Mouse (Mus musculus): ENCODE measurements around the gene Ppbp.

Gene Ppbp

DNA sequence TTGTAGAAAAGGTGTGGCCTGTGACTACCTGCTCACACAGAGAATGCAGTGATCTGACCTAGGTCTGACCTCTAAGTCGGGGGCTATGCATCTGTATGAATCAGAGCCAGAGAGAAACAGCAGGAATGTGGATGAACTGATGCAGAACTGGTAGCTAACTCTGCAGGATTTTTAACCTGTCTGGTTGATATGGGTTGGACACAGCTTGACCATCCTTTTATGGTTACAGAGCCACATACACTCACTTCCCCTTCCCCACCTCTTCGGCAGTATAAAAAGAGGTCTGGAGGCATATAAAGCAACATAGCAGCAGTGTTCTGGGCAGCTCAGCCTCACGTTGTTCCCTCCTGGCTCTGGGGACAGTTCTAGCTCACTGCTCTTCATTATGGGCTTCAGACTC is at the start of gene Ppbp:
Gene Ppbp, plus strand, starts transcription at position 301 of the 400 bp plus-strand sequence.
- DNase-seq (ENCODE audit: low spot score in 2 of 2): no peak

DNA sequence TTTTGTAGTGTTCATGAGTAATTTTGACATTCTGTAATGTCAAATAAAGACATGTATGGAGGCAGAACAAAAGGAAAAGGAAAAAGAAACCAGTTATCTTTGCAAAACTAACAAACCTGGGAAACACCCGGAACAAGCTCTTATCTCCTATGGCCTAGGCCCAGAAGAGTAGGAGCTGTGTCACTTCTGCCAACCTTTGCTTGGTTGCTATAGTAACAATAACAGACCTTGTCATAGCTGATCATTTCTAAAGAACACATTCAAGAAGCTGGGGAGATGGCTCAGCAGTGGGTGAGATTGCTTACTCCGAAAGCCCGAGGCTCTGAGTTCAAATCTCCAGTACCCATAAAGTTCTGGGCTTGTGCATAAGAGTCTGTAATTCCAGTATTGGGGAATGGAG is 45.7 kb upstream of the Ppbp start:
- no peak for DNase-seq (ENCODE audit: low spot score in 2 of 2)

DNA sequence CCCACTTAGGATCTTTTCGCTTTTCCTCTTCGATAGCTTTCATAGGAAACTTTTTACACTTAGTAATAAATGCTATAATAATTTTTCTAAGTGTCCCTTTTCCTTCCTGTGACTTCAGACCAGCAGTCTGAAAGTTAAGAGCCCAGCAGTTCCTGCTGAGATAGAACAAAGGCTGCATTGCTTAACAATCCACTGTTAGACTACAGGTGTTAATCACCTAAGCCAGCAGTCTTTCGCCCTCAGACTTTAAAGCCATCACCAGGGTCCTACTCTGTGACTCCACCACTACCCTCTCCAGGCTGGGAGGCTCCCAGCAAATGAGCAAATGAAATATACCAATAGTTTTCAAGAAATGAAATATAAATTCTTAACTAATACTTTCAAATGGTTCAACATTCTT is 40.1 kb upstream of the Ppbp start:
- no peak for DNase-seq (ENCODE audit: low spot score in 2 of 2)

DNA sequence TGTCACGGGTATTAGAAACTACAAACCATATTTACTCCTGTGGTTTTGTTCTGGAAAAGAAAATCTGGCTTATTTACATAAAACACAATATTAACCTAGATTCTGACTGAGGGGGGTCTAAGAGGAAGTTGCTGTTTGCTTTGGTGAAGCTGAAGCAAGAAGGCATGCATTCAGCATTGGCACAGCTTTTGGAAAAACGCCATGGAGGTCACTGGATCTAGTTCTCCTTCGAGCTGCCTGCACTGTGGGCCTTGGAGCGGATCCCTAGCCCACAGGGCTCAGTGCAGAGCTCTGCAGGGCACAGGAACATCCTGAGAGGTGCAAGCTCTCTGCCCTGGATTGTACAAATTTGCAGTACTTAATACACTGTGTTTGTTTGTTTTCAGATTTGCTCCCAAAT is 36.8 kb upstream of the Ppbp start:
- DNase-seq (ENCODE audit: low spot score in 2 of 2): no peak

DNA sequence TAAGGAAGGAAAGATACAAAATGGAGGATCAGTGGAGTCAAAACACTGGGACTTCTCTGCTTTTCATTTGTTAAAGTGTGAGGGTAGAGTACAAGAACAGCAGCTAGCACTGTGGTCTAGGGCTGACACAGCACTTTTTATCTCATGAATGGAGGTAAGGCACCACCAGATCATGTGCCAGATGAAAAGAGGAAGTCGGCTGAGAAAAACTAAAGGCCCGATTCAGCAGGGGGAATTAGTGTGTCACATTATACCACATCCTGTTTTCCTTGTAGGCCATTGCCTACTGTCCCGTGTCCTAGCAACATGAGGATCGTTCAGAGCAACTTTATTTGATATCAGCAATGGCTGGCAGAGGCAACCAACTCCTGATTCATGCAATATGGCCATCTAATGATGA is 26.3 kb upstream of the Ppbp start:
- no peak for DNase-seq (ENCODE audit: low spot score in 2 of 2)

DNA sequence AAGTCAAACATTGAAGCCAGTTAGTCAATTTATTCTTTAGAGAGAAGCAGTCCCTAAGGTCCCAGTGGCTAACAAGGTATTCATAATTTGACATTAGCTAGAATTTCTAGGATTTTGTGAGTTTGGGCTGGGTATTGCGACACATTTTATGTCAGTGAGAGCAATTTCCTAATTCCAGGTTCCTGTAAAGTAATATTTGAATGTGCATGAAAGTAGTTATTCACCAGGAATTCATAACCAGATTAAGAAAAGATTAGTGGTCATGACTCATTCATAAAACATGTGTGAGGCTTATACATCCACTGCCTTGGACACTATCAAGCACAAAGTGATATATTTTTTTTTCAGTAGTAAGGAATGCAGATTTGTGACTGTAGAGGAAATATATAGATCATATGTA is 14.4 kb upstream of the Ppbp start:
- DNase-seq (ENCODE audit: low spot score in 2 of 2): no peak

DNA sequence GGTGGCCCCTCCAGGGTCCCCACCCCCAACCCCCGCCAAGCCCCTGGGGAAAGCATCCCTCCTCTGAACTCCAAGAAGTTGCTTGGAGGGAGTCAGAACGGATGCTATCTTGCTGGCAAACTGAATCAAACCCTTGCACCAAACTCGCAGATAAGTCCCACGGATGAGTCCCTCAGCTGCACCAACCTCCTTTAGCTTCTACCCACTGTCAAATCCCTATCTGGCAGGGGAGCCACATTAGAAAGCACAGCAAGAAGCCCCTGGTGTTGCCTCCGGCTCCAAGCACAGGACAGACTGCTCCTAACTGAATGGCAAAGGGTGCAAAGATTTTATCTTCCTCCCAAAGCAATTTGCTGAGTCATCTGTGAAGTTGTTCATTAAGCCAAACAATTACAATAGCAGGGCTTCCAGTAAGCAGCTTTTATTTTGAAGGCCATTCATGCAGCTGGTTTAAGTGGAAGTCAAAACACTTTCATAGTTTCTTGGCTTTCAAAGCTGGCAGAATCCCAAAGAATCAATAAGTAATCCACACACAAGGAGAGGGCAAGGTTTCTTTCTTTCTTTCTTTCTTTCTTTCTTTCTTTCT is 10.2 kb upstream of the Ppbp start:
- DNase-seq (ENCODE audit: low spot score in 2 of 2): no peak

DNA sequence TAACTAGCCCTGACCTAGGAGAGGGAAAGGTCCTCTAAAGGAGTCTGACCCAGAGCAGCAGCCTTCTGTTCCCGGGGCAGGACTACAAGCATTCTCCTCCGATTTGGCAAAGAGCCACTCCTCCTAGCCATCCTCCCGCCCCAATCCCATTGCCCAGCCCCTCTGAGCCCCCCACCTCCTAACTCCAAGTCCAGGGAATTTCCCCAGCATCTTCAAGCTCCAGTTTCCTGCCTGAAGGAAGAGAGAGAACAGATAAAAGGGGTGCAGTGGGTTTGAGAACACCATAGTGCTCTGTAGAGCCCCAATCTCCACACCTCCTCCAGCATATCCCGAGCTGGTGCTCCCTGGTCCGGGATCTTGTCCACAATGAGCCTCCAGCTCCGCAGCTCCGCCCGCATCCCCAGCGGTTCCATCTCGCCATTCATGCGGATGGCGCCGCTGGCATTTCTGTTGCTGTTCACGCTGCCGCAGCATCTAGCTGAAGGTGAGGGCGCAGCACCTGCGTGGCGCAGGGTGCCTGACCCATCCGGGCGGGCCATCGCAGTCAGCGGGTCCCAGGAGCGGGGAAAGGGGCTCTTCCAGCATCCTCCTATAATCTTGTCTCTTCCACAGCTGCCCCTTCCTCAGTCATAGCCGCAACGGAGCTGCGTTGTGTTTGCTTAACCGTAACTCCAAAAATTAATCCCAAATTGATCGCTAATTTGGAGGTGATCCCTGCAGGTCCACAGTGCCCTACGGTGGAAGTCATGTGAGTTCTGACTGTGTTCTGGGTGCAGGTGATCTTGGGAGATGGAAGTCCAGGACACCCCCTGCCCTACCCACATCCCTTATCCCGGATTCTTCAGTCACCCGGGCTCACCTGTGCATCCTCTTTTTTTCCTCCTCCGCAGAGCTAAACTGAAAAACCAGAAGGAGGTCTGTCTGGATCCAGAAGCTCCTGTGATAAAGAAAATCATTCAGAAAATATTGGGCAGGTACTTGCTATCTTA is 8.9 kb upstream of the Ppbp start, which contains the start of gene Cxcl5:
Gene Cxcl5, plus strand, starts transcription at position 284 of the 989 bp plus-strand sequence.
- no peak for DNase-seq (ENCODE audit: low spot score in 2 of 2)

DNA sequence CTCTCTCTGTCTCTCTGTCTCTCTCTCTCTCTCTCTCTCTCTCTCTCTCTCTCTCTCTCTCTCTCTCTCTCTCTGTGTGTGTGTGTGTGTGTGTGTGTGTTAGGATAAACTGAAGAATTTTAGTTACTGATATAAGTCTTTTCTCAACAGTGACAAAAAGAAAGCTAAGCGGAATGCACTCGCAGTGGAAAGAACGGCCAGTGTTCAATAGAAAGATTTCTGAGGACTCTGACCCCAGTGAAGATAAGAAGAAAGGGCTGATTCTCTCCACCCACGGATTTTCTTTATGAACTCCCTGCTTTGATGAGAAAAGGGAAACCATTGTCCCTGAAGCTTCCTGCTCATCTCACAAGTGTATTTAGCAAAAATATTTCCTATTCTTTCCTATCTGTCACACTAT is 8.0 kb upstream of the Ppbp start:
- no peak for DNase-seq (ENCODE audit: low spot score in 2 of 2)

DNA sequence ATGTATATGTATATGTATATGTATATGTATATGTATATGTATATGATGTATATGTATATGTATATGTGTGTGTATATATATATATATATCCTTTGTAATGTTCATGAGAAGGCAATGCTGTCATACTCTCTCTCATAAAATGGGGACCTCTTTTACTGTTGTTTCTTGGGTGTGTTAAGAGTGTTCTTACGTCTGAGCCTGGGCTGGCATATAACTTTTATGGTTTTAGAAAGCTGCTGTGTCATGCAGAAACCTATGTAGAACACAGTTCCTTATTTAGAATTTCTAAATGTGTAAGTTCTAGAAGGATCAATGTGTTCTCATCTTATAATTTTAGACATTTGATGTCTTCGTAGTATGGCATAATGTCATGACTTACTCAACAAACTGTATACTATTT is 7.5 kb upstream of the Ppbp start:
- DNase-seq (ENCODE audit: low spot score in 2 of 2): no peak

DNA sequence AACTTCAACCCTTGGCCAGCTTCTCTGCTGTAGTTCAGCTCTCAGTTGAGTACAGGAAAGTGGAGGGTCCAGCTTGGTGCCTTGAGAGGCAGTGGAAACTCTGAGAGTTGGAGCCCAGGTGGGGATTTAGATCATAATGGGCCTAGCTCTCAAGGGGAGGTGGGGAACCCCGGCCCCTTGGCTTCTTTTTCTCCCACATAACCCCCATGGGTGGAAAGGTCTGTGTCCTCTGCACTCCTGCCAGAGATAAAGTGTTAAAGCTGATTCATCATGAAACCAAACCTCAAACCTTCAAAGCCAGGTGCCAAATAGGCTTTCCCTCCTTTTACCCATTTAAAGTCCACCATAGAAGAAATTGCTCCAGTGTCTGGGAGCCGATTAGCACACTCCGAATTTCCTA is 6.5 kb upstream of the Ppbp start:
- DNase-seq (ENCODE audit: low spot score in 2 of 2): no peak

DNA sequence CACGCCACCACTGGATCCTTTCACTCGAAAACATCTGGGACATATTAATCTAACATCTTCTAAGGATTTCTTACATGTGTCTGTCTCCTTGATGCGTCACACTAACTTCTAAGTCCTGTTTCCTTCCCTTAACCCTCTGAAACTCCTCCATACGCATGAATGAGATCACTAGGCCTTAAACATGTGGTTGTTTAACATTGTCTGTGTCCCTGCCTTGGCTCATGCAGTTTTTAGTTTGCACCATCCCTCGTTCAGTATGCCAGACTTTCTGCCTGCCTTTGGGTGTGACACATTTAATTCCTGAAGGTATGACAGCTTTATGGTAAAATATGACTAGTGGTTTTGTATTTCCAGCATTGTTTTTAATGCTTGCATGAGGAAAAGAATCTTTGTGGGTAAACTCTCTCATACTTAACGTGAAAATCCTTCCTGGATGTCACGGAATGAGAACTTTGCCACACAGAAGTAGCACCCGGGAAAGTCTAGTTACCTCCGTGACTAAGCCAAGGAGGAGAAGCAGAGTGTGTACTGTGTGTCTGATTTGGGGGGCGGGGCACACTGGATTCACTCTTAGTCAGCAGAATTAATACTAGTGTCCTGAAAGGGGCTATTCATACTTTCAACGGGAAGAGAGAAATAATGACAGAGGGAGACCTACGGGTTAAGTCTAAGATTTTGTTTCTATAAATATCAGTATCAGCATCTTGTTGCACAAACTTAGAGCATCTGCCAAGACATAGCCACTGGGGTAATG is 4.2 kb upstream of the Ppbp start:
- no peak for DNase-seq (ENCODE audit: low spot score in 2 of 2)

DNA sequence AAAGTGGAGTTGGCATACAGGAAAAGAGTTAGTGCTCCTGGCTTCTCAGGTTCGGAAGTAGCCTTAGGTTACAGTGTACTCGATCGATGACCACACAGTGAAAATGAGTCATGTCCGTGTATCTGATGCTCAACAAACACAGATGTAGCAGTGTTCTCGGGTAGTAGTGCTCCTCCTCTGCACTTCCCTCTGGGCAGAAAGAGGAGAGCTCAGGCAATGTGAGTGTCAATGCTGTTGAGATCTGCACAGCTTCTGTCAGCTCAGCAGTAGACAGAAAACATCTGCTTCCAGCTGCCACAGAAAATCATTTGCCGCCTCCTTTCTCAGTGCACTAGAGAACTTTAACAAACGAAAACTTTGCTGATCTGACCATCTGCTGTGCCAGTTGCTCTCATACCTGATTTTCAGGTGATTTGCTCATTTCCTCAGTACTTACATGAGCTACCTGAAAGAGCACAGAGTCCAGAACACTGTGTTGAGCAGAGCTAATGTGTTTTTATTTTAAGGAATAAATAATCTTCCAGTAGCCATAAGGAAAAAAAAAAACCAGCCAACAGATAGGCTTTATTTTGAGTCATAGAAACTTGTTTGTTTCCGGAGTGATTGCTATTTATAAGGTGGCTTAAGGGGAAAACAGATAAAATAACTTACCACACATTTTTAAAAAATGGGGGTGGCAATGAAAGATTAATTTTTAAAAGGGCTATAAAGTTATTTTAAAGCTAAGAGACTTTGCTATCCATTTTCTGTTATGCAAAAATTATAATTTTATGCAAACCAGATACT is 2.3 kb upstream of the Ppbp start:
- no peak for DNase-seq (ENCODE audit: low spot score in 2 of 2)

DNA sequence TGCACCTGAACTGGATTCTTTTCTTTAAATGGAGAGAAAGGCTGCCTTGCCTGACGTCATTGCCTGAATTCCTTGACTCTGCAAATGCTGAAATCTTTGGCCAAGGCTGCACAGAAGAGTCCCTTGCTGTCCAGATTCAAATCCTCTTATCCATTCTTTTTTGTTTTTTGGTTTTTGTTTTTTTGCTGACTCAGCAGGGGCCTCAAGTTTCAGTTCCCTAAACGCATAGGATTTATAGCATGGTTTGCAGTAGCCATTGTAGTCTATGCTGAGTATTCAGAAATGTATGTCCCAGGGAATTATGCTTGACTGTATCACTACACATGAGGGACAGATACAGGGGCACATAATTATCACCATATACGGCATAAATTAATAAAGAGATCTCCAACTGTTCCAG is 3.1 kb downstream of the Ppbp start:
- DNase-seq (ENCODE audit: low spot score in 2 of 2): no peak

DNA sequence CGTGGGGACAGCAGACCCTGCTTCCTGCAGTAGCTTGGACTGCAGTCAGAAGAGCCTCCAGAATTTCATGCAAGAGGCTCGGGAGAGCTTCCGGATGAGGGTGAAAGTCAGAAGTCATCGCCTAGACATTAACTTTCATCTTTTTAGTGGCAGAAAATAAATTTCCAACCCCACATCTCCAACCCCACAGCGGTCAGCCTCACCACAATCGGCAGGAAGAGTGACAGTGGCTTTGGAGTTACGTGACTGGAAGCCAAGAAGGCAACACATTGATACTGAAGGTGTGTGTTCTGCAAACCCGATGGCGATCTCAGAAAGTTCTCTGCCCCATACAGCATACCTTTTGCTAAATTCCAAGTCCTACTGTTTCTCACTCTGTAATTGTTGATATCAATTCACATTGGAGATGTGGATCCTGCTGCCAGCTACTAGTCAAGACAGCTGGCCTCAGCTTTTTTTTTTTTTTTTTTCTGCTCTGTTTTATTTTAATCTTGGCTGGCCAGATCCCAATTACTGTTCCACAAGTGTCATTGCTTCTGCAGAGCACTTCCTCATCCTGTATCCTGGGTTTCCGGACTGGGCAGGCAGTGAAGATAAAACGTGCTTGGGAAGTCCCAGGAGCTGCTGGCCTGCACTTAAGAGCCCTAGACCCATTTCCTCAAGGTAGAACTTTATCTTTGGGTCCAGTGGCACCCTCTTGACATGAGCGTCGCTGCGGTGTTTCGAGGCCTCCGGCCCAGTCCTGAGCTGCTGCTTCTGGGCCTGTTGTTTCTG is 3.7 kb downstream of the Ppbp start, which contains the start of gene Pf4:
Gene Pf4, plus strand, starts transcription at position 556 of the 774 bp plus-strand sequence.
- no peak for DNase-seq (ENCODE audit: low spot score in 2 of 2)

DNA sequence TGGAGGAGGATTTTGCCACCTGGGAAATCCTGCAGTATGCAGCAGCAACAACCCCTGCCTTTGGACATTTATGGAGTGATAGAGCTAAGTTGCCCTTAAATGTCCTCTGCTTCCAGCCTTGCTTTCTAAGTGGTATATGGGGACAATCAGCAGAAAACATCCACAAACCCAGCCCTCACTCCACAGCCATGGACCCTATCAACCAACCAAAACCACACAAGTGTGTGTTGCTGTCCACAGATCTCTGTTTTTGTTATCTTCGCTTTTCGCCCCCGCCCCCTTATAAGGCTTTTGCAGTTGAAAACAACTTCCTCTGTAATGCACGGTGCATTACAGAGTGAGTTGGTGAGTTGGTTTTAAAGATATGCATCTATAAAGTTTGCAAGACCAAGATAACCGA is 7.2 kb downstream of the Ppbp start:
- DNase-seq (ENCODE audit: low spot score in 2 of 2): no peak

DNA sequence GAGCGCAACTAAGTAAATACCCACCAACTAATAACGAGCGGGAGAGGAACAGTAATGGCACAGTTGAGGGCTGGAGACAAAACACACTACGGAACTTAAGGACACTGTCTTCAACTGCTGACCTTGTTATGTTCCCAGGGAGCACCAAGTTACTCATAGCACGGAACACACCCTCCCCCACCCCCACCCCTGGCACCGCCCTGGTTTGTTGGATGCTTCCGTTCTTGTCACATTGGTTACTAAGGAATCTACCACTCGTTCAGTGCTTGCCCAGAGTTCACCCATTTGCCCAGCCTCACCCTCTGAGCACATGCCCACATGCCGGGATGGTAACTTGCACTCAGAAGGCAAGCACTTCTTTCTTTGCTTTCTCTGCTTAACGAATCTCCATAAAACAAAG is 9.3 kb downstream of the Ppbp start:
- no peak for DNase-seq (ENCODE audit: low spot score in 2 of 2)

DNA sequence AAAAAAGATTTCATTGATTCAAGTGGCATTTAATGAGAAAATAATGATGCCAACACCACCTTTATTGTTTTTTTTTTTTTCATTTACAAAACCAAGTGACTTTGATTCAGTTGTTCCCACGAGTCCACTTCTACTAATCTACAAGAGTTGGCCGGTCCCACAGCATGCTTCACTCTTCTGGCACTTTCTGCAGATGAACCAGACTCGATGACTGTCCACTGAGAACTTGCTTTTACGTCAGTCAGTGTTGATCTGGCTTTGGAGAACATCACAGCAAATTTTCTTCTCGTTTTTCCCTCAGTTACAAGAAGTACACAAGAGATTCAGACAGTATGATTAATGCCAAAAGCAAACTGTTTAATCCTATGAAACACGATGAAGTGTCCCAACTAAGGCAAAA is 10.5 kb downstream of the Ppbp start:
- no peak for DNase-seq (ENCODE audit: low spot score in 2 of 2)

DNA sequence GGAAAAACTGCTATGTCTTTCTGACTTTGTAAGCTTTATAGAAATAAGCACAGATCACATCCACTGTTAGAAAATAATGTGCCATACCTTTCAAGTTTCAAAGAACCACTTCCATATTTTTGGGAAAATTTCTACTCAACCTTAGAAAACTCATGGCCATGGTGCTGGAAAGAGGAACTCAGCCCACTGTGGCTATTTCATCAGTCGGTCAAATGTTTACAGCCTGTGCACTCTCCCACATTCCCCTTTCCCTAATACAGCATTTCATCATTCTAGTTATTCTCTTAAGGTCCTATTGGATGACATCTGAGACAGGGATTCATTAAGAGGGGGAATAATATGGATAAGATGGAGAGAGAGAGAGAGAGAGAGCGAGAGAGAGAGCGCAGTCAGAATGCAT is 15.4 kb downstream of the Ppbp start:
- DNase-seq (ENCODE audit: low spot score in 2 of 2): no peak

DNA sequence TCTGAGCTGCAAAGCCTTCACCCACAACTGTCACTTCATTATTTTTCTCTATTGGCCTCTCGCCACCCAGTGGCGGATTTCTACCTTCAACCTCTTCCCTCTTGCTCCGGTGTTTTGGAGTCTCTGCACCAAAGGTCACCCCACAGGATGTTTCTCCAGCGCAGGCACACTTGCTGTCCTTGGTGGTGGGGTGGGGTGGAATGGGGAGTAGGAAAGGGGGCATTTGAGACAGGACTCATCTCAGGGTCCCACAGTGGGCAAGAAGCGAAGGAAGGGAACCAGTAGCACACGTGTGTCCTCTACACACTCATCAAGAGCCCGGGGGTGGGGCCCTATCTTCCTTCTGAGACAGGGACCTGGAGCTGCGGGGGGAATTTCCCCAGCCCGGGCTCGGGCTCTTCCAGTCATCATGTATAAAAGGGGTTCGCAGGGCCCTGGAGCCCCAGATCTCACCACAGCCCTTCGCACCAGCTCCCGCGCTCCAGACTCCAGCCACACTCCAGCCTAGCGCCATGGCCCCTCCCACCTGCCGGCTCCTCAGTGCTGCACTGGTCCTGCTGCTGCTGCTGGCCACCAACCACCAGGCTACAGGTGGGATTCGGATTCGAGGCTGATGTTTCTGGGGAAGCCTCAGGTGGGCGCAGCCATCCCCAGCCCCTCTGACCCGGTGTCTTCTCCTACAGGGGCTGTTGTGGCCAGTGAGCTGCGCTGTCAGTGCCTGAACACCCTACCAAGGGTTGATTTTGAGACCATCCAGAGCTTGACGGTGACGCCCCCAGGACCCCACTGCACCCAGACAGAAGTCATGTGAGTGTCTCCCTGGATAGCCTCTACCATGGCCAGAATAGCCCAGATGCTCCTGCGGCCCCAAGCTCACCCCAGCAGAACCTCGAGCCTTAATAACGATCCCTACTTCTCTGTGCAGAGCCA is 17.6 kb downstream of the Ppbp start, which contains the start of gene Cxcl3:
Gene Cxcl3, plus strand, starts transcription at position 445 of the 930 bp plus-strand sequence.
- no peak for DNase-seq (ENCODE audit: low spot score in 2 of 2)

All from spleen, postnatal 10 days (tissue).